Mouse (Mus musculus) heart, postnatal 0 days (tissue): ENCODE results near the gene Psmd7. TPM values are rescaled to one million over a fixed set of nuclear protein-coding genes. Genes with fewer than 3 reads are reported as not detected.

Experiments
- ATAC-seq: fragments of 200-750 bp; cut with Nextera tagmentation; 2 replicates; pipeline ENCODE4 v1.8.0; 2017; ENCODE audit warnings: low read depth, moderate number of reproducible peaks, moderate library complexity; ENCODE audit not compliant: insufficient read depth
- DNase-seq: peaks from one replicate; pipeline ENCODE4 v3.0.0-alpha.2; 2016; ENCODE audit warnings: low spot score
- H3K27ac ChIP-seq: fragments of 300-500 bp; sonication (generic); 2 replicates; pipeline ENCODE4 v1.5.1; 2014; ENCODE audit warnings: low read depth, mild to moderate bottlenecking
- H3K27me3 ChIP-seq: fragments of 300-500 bp; sonication (generic); 2 replicates; pipeline ENCODE4 v1.6.1; 2014; ENCODE audit warnings: low read length, mixed read lengths; ENCODE audit not compliant: control insufficient read depth, insufficient read depth
- H3K36me3 ChIP-seq: fragments of 300-500 bp; sonication (generic); replicated peaks from 2 replicates; pipeline ENCODE4 v1.6.1; 2014; ENCODE audit warnings: low read length, mixed read lengths; ENCODE audit not compliant: control insufficient read depth, insufficient read depth
- H3K4me1 ChIP-seq: fragments of 300-500 bp; sonication (generic); 2 replicates; pipeline ENCODE4 v1.6.1; 2014; ENCODE audit warnings: antibody characterized with exemption; ENCODE audit not compliant: control insufficient read depth, insufficient read depth
- H3K4me2 ChIP-seq: fragments of 300-500 bp; sonication (generic); 2 replicates; pipeline ENCODE4 v1.6.1; 2014; ENCODE audit warnings: low read depth, mild to moderate bottlenecking, low read length, moderate library complexity
- H3K4me3 ChIP-seq: fragments of 300-500 bp; sonication (generic); 2 replicates; pipeline ENCODE4 v1.5.1; 2014; ENCODE audit warnings: low read depth, low read length
- H3K9ac ChIP-seq: fragments of 300-500 bp; sonication (generic); replicated peaks from 2 replicates; pipeline ENCODE4 v1.6.1; 2014; ENCODE audit warnings: low read depth, low read length, mixed read lengths
- H3K9me3 ChIP-seq: fragments of 300-500 bp; sonication (generic); replicated peaks from 2 replicates; pipeline ENCODE4 v1.6.1; 2016; ENCODE audit warnings: low read length; ENCODE audit not compliant: control insufficient read depth
- CTCF ChIP-seq: IDR thresholded peaks from 2 replicates; pipeline ENCODE4 v1.5.1; 2016; ENCODE audit warnings: antibody characterized with exemption, control low read depth, low read depth
- EP300 ChIP-seq: IDR thresholded peaks from 2 replicates; pipeline ENCODE4 v1.6.1; 2016; ENCODE audit warnings: antibody characterized with exemption, low read depth
- WGBS: fragments of 180-500 bp; shearing (Covaris S2); extraction: QIAGEN DNeasy Blood & Tissue Kit; methylation state at CpG from one replicate; pipeline ENCODE4 v1.1.7; 2014; 5-methylcytosine and 5-hydroxymethylcytosine counted together
- polyA plus RNA-seq: library from polyadenylated mRNA; unstranded; fragments of >200 nt; fragmentation: Nextera tagmentation; extraction: Ambion mirVana; gene quantifications from 2 replicates; pipeline ENCODE4 v1.2.1, GENCODE M21; 2015
- total RNA-seq: library from RNA; depleted of rRNA; stranded (reverse); fragments of >200 nt; gene quantifications from 2 replicates; pipeline ENCODE4 v1.2.3, GENCODE M21; 2014; ENCODE audit warnings: low replicate concordance

The Psmd7 gene
- total and polyA plus RNA-seq, 2 experiments from 2014 or later: 27.6 to 159 TPM

GRCm38 (mm10) chr8:107545621-107546152, 42.6 kb downstream of the Psmd7 start:
- Histone ChIP-seq H3K27ac (0 out of 2 replicates have a peak overlapping the region, but pooled peaks have one; percentile 52), H3K27me3 (no peaks in the 10 kb centered on the region), H3K4me1 (peaks cover 33% of the 10 kb centered on the region), H3K36me3 (peaks cover 8% of the 10 kb centered on the region; the same call in 1 of the 2 replicates), H3K9ac (no peak overlapping the region), H3K9me3 (no peaks in the 10 kb centered on the region), H3K4me3 (no peak overlapping the region), H3K4me2 (no peak overlapping the region)
- WGBS: 75% methylated on average over 11 of the region's 11 CpGs
- no peak for ATAC-seq
- DNase-seq: no peak
- no peak for TF ChIP-seq CTCF
- no peak for TF ChIP-seq EP300

DNA sequence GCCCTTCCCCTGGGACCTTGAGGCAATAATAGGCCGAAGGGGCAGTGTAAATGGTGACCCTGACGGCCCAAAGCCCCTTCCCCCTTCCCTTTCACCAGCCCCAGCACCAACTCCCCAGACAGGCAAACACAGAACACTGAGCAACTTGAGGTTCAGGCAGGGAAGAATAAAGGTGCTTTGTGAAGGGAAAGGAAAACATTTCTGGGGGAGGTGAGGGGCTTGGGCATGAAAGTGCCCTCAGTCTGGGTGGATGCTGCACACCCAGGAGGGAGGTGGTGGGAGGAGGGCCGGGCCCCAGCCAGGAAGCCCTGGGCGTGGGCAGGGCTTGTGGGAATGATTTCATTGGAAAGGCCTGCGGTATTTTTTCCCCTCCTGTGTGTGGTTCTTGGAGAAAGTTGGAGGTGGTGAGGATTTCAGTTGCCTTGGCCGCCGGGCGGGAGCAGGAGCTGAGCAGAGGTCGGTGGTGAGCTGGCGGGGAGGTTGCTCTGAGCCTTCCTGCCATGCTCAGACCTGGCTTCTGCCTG, 43.6 kb downstream of the Psmd7 start:
- ATAC-seq (peak; percentile 54), DNase-seq (no peak)
- Histone ChIP-seq H3K9me3 (no peaks in the 10 kb centered on the region), H3K27me3 (no peaks in the 10 kb centered on the region), H3K4me2 (no peak overlapping the region), H3K36me3 (peaks cover under 1% of the 10 kb centered on the region; the same call in 1 of the 2 replicates), H3K9ac (no peak overlapping the region), H3K27ac (peak overlapping the region; percentile 52; the same call in 1 of the 2 replicates), H3K4me3 (0 out of 2 replicates have a peak overlapping the region, but pooled peaks have one; percentile 11), H3K4me1 (peaks cover 37% of the 10 kb centered on the region)
- WGBS: 39% methylated on average over 10 of the region's 10 CpGs
- TF ChIP-seq EP300: no peak
- no peak for TF ChIP-seq CTCF

DNA sequence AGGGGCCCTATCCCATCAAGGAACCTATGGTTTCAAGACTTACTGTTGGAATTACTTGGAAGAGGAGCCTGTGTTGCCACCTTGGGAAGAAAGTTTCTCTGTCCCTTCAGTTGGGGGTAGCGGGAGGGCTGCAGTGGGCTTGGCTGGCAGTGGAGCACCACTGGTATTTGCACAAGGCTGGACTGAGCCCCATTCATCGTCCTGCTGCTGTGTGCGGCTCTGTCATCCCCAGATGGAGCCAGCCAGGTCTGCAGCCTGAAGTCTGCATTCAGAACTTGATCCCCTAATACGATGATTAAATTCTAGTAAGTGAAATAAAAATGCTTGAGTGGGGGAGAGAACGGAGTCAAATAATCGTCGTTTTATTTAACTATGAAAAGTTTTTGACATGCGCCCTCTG, 44.1 kb downstream of the Psmd7 start:
- TF ChIP-seq EP300 (no peak), CTCF (no peak)
- H3K4me2 ChIP-seq: no peak overlapping the region
- peaks cover 37% of the 10 kb centered on the region for H3K4me1 ChIP-seq
- 80% methylated on average over 8 of the region's 8 CpGs for WGBS
- DNase-seq (no peak), ATAC-seq (no peak)
- H3K9ac ChIP-seq: no peak overlapping the region
- no peak overlapping the region for H3K4me3 ChIP-seq
- H3K36me3 ChIP-seq: no peaks in the 10 kb centered on the region
- H3K9me3 ChIP-seq: no peaks in the 10 kb centered on the region
- no peak overlapping the region for H3K27ac ChIP-seq
- H3K27me3 ChIP-seq: no peaks in the 10 kb centered on the region

DNA sequence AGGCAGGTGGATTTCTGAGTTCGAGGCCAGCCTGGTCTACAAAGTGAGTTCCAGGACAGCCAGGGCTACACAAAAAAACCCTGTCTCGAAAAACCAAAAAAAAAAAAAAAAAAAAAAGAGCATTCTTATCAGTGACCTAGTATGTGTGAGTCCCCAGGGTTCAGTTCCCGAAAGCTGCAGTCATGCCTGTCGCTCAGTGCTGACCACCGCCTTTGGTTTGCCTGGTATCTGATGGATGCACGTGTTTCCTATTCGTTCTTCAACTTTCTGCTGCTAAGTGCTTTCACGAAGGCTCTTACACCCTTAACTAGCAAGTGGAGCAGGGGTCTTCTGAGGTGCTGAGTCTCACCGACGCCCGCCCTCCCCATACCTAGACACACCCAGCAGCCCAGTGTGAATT, 44.5 kb downstream of the Psmd7 start:
- Histone ChIP-seq H3K27me3 (no peaks in the 10 kb centered on the region), H3K9me3 (no peaks in the 10 kb centered on the region), H3K4me1 (peaks cover 37% of the 10 kb centered on the region), H3K36me3 (no peaks in the 10 kb centered on the region), H3K27ac (no peak overlapping the region), H3K4me2 (no peak overlapping the region), H3K4me3 (no peak overlapping the region), H3K9ac (no peak overlapping the region)
- 86% methylated on average over 10 of the region's 11 CpGs for WGBS
- no peak for TF ChIP-seq EP300
- no peak for TF ChIP-seq CTCF
- no peak for ATAC-seq
- no peak for DNase-seq

- H3K27ac ChIP-seq: no peak overlapping the region
- TF ChIP-seq CTCF (no peak), EP300 (no peak)
- no peak overlapping the region for H3K9ac ChIP-seq
- WGBS: 67% methylated on average over 3 of the region's 3 CpGs
- no peaks in the 10 kb centered on the region for H3K27me3 ChIP-seq
- no peak for ATAC-seq
- H3K4me3 ChIP-seq: no peak overlapping the region
- H3K9me3 ChIP-seq: no peaks in the 10 kb centered on the region
- DNase-seq: no peak
- no peak overlapping the region for H3K4me2 ChIP-seq
- peaks cover 37% of the 10 kb centered on the region for H3K4me1 ChIP-seq
- H3K36me3 ChIP-seq: no peaks in the 10 kb centered on the region
Measured at GRCm38 (mm10) chr8:107542151-107542550, 46.1 kb downstream of the Psmd7 start.

GRCm38 (mm10) chr8:107541369-107541768, 46.9 kb downstream of the Psmd7 start:
- H3K4me3 ChIP-seq: no peak overlapping the region
- H3K9ac ChIP-seq: no peak overlapping the region
- H3K4me2 ChIP-seq: no peak overlapping the region
- peaks cover 32% of the 10 kb centered on the region for H3K4me1 ChIP-seq
- peak overlapping the region; percentile 6; the same call in 1 of the 2 replicates for H3K27ac ChIP-seq
- H3K36me3 ChIP-seq: no peaks in the 10 kb centered on the region
- H3K9me3 ChIP-seq: no peaks in the 10 kb centered on the region
- DNase-seq (no peak), ATAC-seq (no peak)
- no peaks in the 10 kb centered on the region for H3K27me3 ChIP-seq
- no peak for TF ChIP-seq EP300
- TF ChIP-seq CTCF: no peak
- WGBS: 53% methylated on average over 4 of the region's 4 CpGs
